Mouse (Mus musculus) mouse trophoblast stem cell (cell line): ENCODE results near the gene Nxpe2.
"Not testable (repeated sequence)": the region's sequence is repeated elsewhere in the genome, so short reads cannot be mapped to it uniquely, and the experiment has no call there.

Source experiments
- in situ Hi-C, 2 experiments: fragments of 300-500 bp; cut with MseI, MboI; formaldehyde crosslinking; loops; 2 replicates in 1 of 2; 3 replicates in 1 of 2; pipeline ENCODE4 v1.15.1; 2025

The Nxpe2 gene

GRCm38 (mm10) chr9:48303564-48303963, 49.7 kb downstream of the Nxpe2 start:
- in situ Hi-C loops, result not testable (repeated sequence)

- in situ Hi-C loops, result no loop called here
Measured at GRCm38 (mm10) chr9:48298983-48299382, 54.3 kb downstream of the Nxpe2 start.

DNA sequence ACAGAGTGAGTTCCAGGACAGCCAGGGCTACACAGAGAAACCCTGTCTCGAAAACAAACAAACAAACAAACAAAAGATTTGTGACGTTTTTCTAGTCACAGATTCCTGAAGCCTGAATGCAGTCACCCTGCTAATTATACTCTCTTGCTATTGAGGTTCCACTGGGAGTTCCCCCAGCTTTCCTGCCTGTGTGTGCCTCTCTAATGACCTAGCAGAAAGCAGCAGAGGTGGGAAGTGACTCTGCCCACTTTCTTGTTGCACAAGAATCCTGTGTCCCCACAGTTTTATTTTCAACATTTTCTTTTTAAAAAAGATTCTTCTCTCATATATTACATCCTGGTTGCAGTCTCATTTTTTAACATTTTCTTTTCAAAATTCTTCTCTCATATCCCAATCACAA, 58.5 kb downstream of the Nxpe2 start:
- in situ Hi-C loops, result no loop called here

- in situ Hi-C loops, result no loop called here
Measured at GRCm38 (mm10) chr9:48290281-48290680, 63.0 kb downstream of the Nxpe2 start.

DNA sequence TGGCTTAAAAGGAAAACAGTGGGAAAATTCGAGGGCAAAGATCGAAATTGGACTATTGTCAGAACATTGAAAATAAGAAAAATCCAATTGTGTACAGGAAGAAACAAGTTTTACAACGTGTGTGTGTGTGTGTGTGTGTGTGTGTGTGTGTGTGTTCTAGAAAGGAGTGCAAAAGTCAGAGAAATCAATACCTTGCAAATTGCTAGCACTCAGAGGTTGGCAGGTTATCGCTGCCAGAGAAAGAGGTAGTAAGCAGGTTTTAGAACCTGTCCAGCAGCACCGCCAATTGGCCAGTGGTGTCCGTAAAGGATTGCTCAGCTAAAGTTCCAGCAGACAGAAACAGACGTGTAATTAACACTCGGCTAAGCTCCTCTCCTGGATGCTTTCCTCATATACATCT, 69.0 kb downstream of the Nxpe2 start:
- in situ Hi-C loops, result no loop called here

GRCm38 (mm10) chr9:48276831-48277230, 76.4 kb downstream of the Nxpe2 start:
- in situ Hi-C loops, result no loop called here
